Mouse (Mus musculus): ENCODE measurements around the gene Ccni.
A peak's percentile ranks its signal among the peaks of the same experiment; 100 is the strongest.

DNA sequence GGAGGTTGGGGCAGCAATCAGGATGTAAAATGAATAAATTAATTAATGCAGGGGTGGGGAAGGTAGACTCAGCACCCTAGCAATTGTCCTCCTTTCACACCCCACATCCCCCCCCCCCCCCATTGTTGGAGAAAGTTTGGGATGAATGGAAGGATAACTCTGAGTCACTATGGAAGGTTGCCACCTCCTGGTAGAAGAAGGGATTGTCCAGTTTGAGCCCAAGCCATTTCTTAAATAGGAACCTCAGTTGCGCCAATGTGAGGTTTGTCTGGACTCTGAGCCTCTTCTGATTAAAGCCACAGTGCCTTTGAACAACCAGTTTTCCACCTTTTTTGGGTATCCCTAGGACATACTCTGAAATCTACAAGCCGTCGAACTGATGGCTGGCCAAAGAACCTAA is 42.8 kb downstream of the Ccni start:
- TF ChIP-seq POLR2A (IDR thresholded peaks at IDR 0.05; ENCODE audit: low read depth, low read length) (no peak), CTCF (IDR thresholded peaks at IDR 0.05; ENCODE audit: extremely low read depth, insufficient read depth, insufficient read length, insufficient replicate concordance) (peak; percentile 15; the same call in 1 of the 2 replicates)

Data from spleen, adult 2 months (tissue).